Mouse (Mus musculus): ENCODE results near the gene Gm14632.
"Not testable (repeated sequence)": the region's sequence is repeated elsewhere in the genome, so short reads cannot be mapped to it uniquely, and the experiment has no call there.

The Gm14632 gene

DNA sequence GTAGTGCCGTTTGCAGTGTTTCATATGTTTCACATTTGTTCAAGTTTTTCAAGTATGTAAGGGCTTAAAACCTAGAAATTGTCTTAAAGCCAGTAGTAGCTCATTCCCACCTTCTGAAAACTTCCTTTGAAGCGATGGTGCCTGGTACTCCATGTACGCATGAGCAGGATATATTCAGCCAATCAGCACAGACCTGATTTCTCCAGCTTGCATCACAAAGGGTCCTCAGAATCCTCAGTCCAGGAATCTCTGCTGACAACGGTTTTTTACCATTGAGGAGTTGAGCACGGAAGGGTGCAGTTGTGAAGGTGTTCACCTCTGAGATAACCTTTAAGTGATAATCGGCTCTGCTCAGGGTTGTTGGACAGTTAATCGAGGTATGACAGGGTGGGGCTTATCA is at the start of gene Gm14632:
TSS of gene Gm14632 (plus strand) at position 301 of the 400 bp plus-strand sequence.
- TF ChIP-seq GATA4 (IDR thresholded peaks at IDR 0.05; ENCODE audit: insufficient replicate concordance, low read length) = not testable (repeated sequence)
